Mouse (Mus musculus) embryonic facial prominence, embryonic 11.5 days (tissue): Measurements from ENCODE around the gene Rce1. TPM values are rescaled to one million over a fixed set of nuclear protein-coding genes. Genes with fewer than 3 reads are reported as not detected.
"Not testable (repeated sequence)": the region's sequence is repeated elsewhere in the genome, so short reads cannot be mapped to it uniquely, and the experiment has no call there.

Experiments
- ATAC-seq: fragments of 200-750 bp; cut with Nextera tagmentation; replicated peaks from 2 replicates; pipeline ENCODE4 v1.8.0; 2017; ENCODE audit warnings: low read depth; ENCODE audit not compliant: insufficient number of reproducible peaks, low FRiP score, low TSS enrichment
- DNase-seq: peaks from one replicate; pipeline ENCODE4 v3.0.0-alpha.2; 2015; ENCODE audit warnings: low spot score
- H3K27ac ChIP-seq: fragments of 300-500 bp; sonication (generic); replicated peaks from 2 replicates; pipeline ENCODE4 v1.5.1; 2014; ENCODE audit warnings: mild to moderate bottlenecking, low read depth, low read length, control low read depth
- H3K27me3 ChIP-seq: fragments of 300-500 bp; sonication (generic); 2 replicates; pipeline ENCODE4 v1.6.1; 2014; ENCODE audit warnings: mild to moderate bottlenecking, low read length, moderate library complexity, mixed read lengths; ENCODE audit not compliant: control insufficient read depth, insufficient read depth
- H3K36me3 ChIP-seq: fragments of 300-500 bp; sonication (generic); replicated peaks from 2 replicates; pipeline ENCODE4 v1.6.1; 2014; ENCODE audit warnings: low read depth, mild to moderate bottlenecking, low read length, moderate library complexity, mixed read lengths; ENCODE audit not compliant: control insufficient read depth, insufficient read depth
- H3K4me1 ChIP-seq: fragments of 300-500 bp; sonication (generic); 2 replicates; pipeline ENCODE4 v1.6.1; 2014; ENCODE audit warnings: low read length, mixed read lengths; ENCODE audit not compliant: control insufficient read depth, insufficient read depth
- H3K4me2 ChIP-seq: fragments of 300-500 bp; sonication (generic); 2 replicates; pipeline ENCODE4 v1.6.1; 2014; ENCODE audit warnings: low read depth, mild to moderate bottlenecking, control low read depth, low read length, moderate library complexity
- H3K4me3 ChIP-seq: fragments of 300-500 bp; sonication (generic); 2 replicates; pipeline ENCODE4 v1.5.1; 2014; ENCODE audit warnings: low read depth, low read length, control low read depth
- H3K9ac ChIP-seq: fragments of 300-500 bp; sonication (generic); replicated peaks from 2 replicates; pipeline ENCODE4 v1.6.1; 2014; ENCODE audit warnings: mild to moderate bottlenecking, control low read depth, low read length
- H3K9me3 ChIP-seq: fragments of 300-500 bp; sonication (generic); replicated peaks from 2 replicates; pipeline ENCODE4 v1.6.1; 2016; ENCODE audit warnings: mild to moderate bottlenecking, low read length, inconsistent platforms, mixed read lengths; ENCODE audit not compliant: control insufficient read depth
- WGBS: fragments of 180-500 bp; shearing (Covaris S2); extraction: QIAGEN DNeasy Blood & Tissue Kit; methylation state at CpG from one replicate; pipeline ENCODE4 v1.1.7; 2014; 5-methylcytosine and 5-hydroxymethylcytosine counted together
- polyA plus RNA-seq: library from polyadenylated mRNA; unstranded; fragments of >200 nt; fragmentation: Nextera tagmentation; extraction: Ambion mirVana; gene quantifications from 2 replicates; pipeline ENCODE4 v1.2.1, GENCODE M21; 2014

The Rce1 gene
- polyA plus RNA-seq, 1 experiment from 2014 or later: 60.4 TPM

GRCm38 (mm10) chr19:4589081-4589480 is 36.4 kb downstream of the Rce1 start:
- Histone ChIP-seq H3K27ac (no peak overlapping the region), H3K9me3 (no peaks in the 10 kb centered on the region), H3K36me3 (no peaks in the 10 kb centered on the region), H3K27me3 (no peaks in the 10 kb centered on the region), H3K4me3 (no peak overlapping the region), H3K9ac (no peak overlapping the region), H3K4me1 (no peaks in the 10 kb centered on the region), H3K4me2 (no peak overlapping the region)
- ATAC-seq: no peak
- 77% methylated on average over 1 of the region's 1 CpGs for WGBS
- no peak for DNase-seq

GRCm38 (mm10) chr19:4588430-4588829 is 37.0 kb downstream of the Rce1 start:
- Histone ChIP-seq H3K9me3 (no peaks in the 10 kb centered on the region), H3K36me3 (no peaks in the 10 kb centered on the region), H3K4me1 (no peaks in the 10 kb centered on the region), H3K9ac (no peak overlapping the region), H3K4me3 (no peak overlapping the region), H3K4me2 (no peak overlapping the region), H3K27ac (no peak overlapping the region), H3K27me3 (no peaks in the 10 kb centered on the region)
- no peak for DNase-seq
- WGBS: 71% methylated on average over 3 of the region's 3 CpGs
- ATAC-seq: no peak

- Histone ChIP-seq H3K4me1 (no peaks in the 10 kb centered on the region), H3K9ac (no peak overlapping the region), H3K27ac (no peak overlapping the region), H3K27me3 (no peaks in the 10 kb centered on the region), H3K4me2 (no peak overlapping the region), H3K36me3 (no peaks in the 10 kb centered on the region), H3K4me3 (no peak overlapping the region), H3K9me3 (no peaks in the 10 kb centered on the region)
- 55% methylated on average over 2 of the region's 2 CpGs for WGBS
- DNase-seq: no peak
- no peak for ATAC-seq
Observed at GRCm38 (mm10) chr19:4587426-4587825, 38.0 kb downstream of the Rce1 start.

- ATAC-seq, H3K27ac ChIP-seq, H3K9ac ChIP-seq, H3K4me2 ChIP-seq, H3K9me3 ChIP-seq, H3K4me3 ChIP-seq, H3K36me3 ChIP-seq, H3K4me1 ChIP-seq, DNase-seq, H3K27me3 ChIP-seq: not testable (repeated sequence)
Observed at GRCm38 (mm10) chr19:4586783-4587182, 38.7 kb downstream of the Rce1 start.

GRCm38 (mm10) chr19:4583856-4584255 is 41.6 kb downstream of the Rce1 start:
- Histone ChIP-seq H3K27me3 (no peaks in the 10 kb centered on the region), H3K4me3 (no peak overlapping the region), H3K4me1 (no peaks in the 10 kb centered on the region), H3K4me2 (no peak overlapping the region), H3K9ac (no peak overlapping the region), H3K27ac (no peak overlapping the region), H3K9me3 (no peaks in the 10 kb centered on the region), H3K36me3 (no peaks in the 10 kb centered on the region)
- ATAC-seq: no peak
- no peak for DNase-seq
- WGBS: 72% methylated on average over 2 of the region's 2 CpGs

GRCm38 (mm10) chr19:4579296-4579695 is 46.1 kb downstream of the Rce1 start:
- Histone ChIP-seq H3K9me3 (no peaks in the 10 kb centered on the region), H3K36me3 (no peaks in the 10 kb centered on the region), H3K4me2 (no peak overlapping the region), H3K9ac (no peak overlapping the region), H3K27me3 (no peaks in the 10 kb centered on the region), H3K4me1 (no peaks in the 10 kb centered on the region), H3K27ac (no peak overlapping the region), H3K4me3 (no peak overlapping the region)
- DNase-seq: no peak
- ATAC-seq: no peak
- 75% methylated on average over 5 of the region's 5 CpGs for WGBS

GRCm38 (mm10) chr19:4578799-4579198 is 46.6 kb downstream of the Rce1 start:
- Histone ChIP-seq H3K4me1 (no peaks in the 10 kb centered on the region), H3K9me3 (no peaks in the 10 kb centered on the region), H3K4me3 (no peak overlapping the region), H3K4me2 (no peak overlapping the region), H3K36me3 (no peaks in the 10 kb centered on the region), H3K27me3 (no peaks in the 10 kb centered on the region), H3K9ac (no peak overlapping the region), H3K27ac (no peak overlapping the region)
- no peak for DNase-seq
- ATAC-seq: no peak
- WGBS: 61% methylated on average over 2 of the region's 2 CpGs

GRCm38 (mm10) chr19:4573241-4573640 is 52.2 kb downstream of the Rce1 start:
- ATAC-seq: no peak
- H3K9me3 ChIP-seq: no peaks in the 10 kb centered on the region
- no peak overlapping the region for H3K4me2 ChIP-seq
- no peak overlapping the region for H3K9ac ChIP-seq
- no peak overlapping the region for H3K4me3 ChIP-seq
- WGBS: 90% methylated on average over 1 of the region's 1 CpGs
- no peaks in the 10 kb centered on the region for H3K36me3 ChIP-seq
- no peak for DNase-seq
- H3K4me1 ChIP-seq: no peaks in the 10 kb centered on the region
- H3K27me3 ChIP-seq: no peaks in the 10 kb centered on the region
- H3K27ac ChIP-seq: no peak overlapping the region
